Mouse (Mus musculus) lung, adult 2 months (tissue): ENCODE results near the gene Dtymk. TPM values are rescaled to one million over a fixed set of nuclear protein-coding genes. Genes with fewer than 3 reads are reported as not detected.
"Not testable (repeated sequence)": the region's sequence is repeated elsewhere in the genome, so short reads cannot be mapped to it uniquely, and the experiment has no call there.

Experiments used
- DNase-seq: peaks from one replicate; pipeline ENCODE4 v3.0.0; 2022
- H3K4me1 ChIP-seq: fragments of 200-500 bp; 2 replicates; pipeline ENCODE4 v1.6.1; 2011; ENCODE audit warnings: low read length; ENCODE audit not compliant: control insufficient read depth, insufficient read depth
- H3K4me3 ChIP-seq: fragments of 200-500 bp; replicated peaks from 2 replicates; pipeline ENCODE3; 2011; ENCODE audit warnings: low read depth, mild to moderate bottlenecking, control low read depth, low read length; ENCODE audit errors: extremely low read depth
- CTCF ChIP-seq: fragments of 200-500 bp; IDR thresholded peaks from 2 replicates; pipeline ENCODE4 v1.5.1; 2011; ENCODE audit warnings: mild to moderate bottlenecking, low read length, control low read depth; ENCODE audit not compliant: insufficient read depth
- POLR2A ChIP-seq: fragments of 200-500 bp; IDR thresholded peaks from 2 replicates; pipeline ENCODE4 v1.6.1; 2011; ENCODE audit warnings: low read depth, mild to moderate bottlenecking, control low read depth, low read length, borderline replicate concordance; ENCODE audit errors: extremely low read depth
- WGBS: fragments of 180-500 bp; shearing (Covaris S2); methylation state at CpG from one replicate; pipeline ENCODE4 v1.1.7; 2018; 5-methylcytosine and 5-hydroxymethylcytosine counted together
- polyA plus RNA-seq: library from polyadenylated mRNA; depleted of rRNA; stranded (reverse); fragments of >200 nt; gene quantifications from 2 replicates; pipeline ENCODE4 v1.2.3, GENCODE M21; 2012; rRNA removed

Dtymk gene
- polyA plus RNA-seq = 26.8 and 29.1 TPM in 2 replicates

- Histone ChIP-seq H3K4me3 (peak within 1 kb of the TSS; percentile 85), H3K4me1 (peaks cover 7% of the 10 kb centered on the region; the same call in 1 of the 2 replicates)
- peak; percentile 85 for DNase-seq
- TF ChIP-seq POLR2A (peak; percentile 64; the same call in 1 of the 2 replicates), CTCF (no peak)
- under 1% methylated on average over 42 of the region's 42 CpGs for whole genome bisulfite sequencing
Observed at GRCm38 (mm10) chr1:93801741-93802238, at the start of gene Dtymk. Dtymk (minus strand) TSS chr1:93801934.

DNA sequence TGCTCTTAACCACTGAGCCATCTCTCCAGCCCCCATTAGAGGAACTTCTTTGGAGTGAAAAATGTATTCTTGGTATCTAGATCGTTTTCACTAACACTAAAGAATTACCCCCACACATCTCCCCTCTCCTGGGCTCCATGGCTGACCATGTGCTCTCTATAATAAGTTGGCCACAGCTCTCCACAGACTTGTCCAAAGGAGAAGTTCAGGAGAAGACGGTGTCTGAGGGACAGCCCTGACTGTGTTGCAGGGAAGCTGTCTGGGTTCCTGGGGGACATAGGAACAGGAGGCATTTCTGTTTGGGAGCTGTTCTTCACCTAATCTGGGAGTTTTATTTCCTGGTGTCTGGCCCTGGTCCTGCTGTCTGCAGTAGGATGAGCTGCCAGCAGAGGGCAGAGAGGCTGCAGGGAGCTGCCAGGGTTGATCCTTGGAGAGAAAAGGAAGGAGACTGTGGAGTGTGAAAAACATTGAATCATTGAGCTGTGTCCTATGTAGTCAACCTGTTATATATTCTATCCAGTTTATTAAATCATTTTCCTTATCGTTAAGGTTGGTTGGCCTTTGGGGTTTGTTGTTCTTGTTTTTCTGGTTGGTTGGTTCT, 44.1 kb upstream of the Dtymk start:
- WGBS = 66% methylated on average over 2 of the region's 3 CpGs
- DNase-seq, H3K4me3 ChIP-seq, H3K4me1 ChIP-seq: not testable (repeated sequence)

GRCm38 (mm10) chr1:93838569-93838968, 36.8 kb upstream of the Dtymk start:
- H3K4me3 ChIP-seq, H3K4me1 ChIP-seq, DNase-seq: not testable (repeated sequence)
- 82% methylated on average over 8 of the region's 8 CpGs for WGBS

- no peaks in the 10 kb centered on the region; the same call in 1 of the 2 replicates for H3K4me1 ChIP-seq
- no peak for DNase-seq
- WGBS = 89% methylated on average over 8 of the region's 8 CpGs
- TF ChIP-seq CTCF = no peak
- TF ChIP-seq POLR2A = no peak
- H3K4me3 ChIP-seq = no peak overlapping the region
Observed at GRCm38 (mm10) chr1:93837335-93837734, 35.6 kb upstream of the Dtymk start.

DNA sequence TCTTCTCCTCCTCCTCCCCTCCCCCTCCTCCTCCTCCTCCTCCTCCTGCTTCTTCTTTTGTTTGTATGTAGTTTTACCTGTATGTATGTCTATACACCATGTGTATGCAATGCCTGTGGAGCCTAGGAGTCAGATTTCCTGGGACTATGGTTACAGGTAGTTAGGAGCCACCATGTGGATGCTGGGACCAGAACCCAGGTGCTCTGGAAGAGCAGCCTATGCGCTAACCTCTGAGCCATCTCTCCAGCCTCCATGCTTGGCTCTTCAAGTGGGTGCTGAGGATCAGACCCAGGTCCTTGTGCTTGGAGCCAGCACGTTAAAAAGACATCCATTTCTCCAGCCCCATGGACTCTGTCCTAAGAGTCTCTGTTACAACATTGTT, 34.8 kb upstream of the Dtymk start:
- H3K4me3 ChIP-seq = no peak overlapping the region
- TF ChIP-seq POLR2A = no peak
- TF ChIP-seq CTCF = no peak
- 81% methylated on average over 2 of the region's 2 CpGs for WGBS
- no peak for DNase-seq
- no peaks in the 10 kb centered on the region; the same call in 1 of the 2 replicates for H3K4me1 ChIP-seq

GRCm38 (mm10) chr1:93835876-93836531, 34.3 kb upstream of the Dtymk start:
- H3K4me1 ChIP-seq = no peaks in the 10 kb centered on the region; the same call in 1 of the 2 replicates
- WGBS = 93% methylated on average over 6 of the region's 6 CpGs
- no peak for DNase-seq
- TF ChIP-seq CTCF = no peak
- TF ChIP-seq POLR2A = no peak
- no peak overlapping the region for H3K4me3 ChIP-seq

DNA sequence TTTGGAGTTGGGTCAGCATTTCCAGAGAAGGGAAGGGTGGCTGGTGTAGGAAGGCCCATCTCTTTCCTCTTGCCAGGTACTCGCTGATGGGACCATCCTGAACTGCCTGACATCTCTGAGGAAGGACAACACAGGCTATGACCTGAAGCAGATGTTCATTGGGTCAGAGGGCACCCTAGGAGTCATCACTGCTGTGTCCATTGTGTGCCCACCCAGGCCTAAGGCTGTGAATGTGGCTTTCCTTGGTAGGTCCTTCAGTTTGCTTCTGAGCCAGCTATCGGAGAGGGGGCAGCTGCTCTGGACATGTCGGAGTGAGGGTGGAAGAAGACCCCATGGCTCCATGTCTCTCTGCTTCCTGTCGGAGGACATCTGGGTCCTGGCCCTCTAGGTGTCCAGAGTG, 33.5 kb upstream of the Dtymk start:
- 89% methylated on average over 4 of the region's 4 CpGs for WGBS
- DNase-seq = no peak
- H3K4me3 ChIP-seq = no peak overlapping the region
- H3K4me1 ChIP-seq = no peaks in the 10 kb centered on the region; the same call in 1 of the 2 replicates
- TF ChIP-seq POLR2A (no peak), CTCF (no peak)

GRCm38 (mm10) chr1:93834671-93835150, 33.0 kb upstream of the Dtymk start:
- no peak for DNase-seq
- WGBS = 86% methylated on average over 7 of the region's 7 CpGs
- Histone ChIP-seq H3K4me1 (no peaks in the 10 kb centered on the region; the same call in 1 of the 2 replicates), H3K4me3 (no peak overlapping the region)
- no peak for TF ChIP-seq CTCF
- TF ChIP-seq POLR2A = no peak

GRCm38 (mm10) chr1:93832754-93833360, 31.1 kb upstream of the Dtymk start:
- WGBS = 65% methylated on average over 3 of the region's 4 CpGs
- DNase-seq, H3K4me1 ChIP-seq, H3K4me3 ChIP-seq: not testable (repeated sequence)

- WGBS = 94% methylated on average over 9 of the region's 9 CpGs
- DNase-seq = no peak
- TF ChIP-seq CTCF (no peak), POLR2A (no peak)
- peaks cover 2% of the 10 kb centered on the region; the same call in 1 of the 2 replicates for H3K4me1 ChIP-seq
- H3K4me3 ChIP-seq = no peak overlapping the region
Observed at GRCm38 (mm10) chr1:93826540-93826835, 24.8 kb upstream of the Dtymk start.
